Mouse (Mus musculus) layer of hippocampus, adult 8-10 months (tissue): ENCODE results near the gene Vmn1r203. TPM values are rescaled to one million over a fixed set of nuclear protein-coding genes. Genes with fewer than 3 reads are reported as not detected.
"Not testable (repeated sequence)": the region's sequence is repeated elsewhere in the genome, so short reads cannot be mapped to it uniquely, and the experiment has no call there.

Source experiments
- DNase-seq, 2 experiments: peaks; one replicate each; pipeline ENCODE4 v3.0.0; 2022; ENCODE audit warnings: low spot score in 2 of 2
- total RNA-seq, 4 experiments: library from RNA; stranded (reverse); gene quantifications; 2 replicates each; pipeline ENCODE4 v1.2.4; 2022

The Vmn1r203 gene
- not detected for total RNA-seq

DNA sequence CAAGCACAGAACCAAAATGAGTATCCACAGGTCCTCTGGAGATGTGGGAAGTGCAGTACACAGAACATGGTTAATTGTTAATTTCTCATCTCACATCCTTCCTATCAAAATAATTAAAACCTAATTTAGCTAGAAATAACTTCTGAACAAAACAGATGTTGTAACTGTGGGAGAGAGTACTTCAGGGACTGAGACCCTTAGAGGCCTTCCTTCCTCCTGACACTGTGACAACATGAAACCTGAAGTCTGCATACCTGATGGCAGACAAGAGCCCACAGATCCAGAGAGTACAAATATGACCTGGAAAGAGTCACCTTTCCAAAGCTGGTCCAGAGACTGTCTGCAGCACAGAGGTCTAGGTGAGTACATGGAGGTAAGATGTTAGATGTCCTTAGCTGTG lies at the start of gene Vmn1r203:
Vmn1r203 (plus strand) TSS at position 301 of the 400 bp plus-strand sequence.
- no peak for DNase-seq

DNA sequence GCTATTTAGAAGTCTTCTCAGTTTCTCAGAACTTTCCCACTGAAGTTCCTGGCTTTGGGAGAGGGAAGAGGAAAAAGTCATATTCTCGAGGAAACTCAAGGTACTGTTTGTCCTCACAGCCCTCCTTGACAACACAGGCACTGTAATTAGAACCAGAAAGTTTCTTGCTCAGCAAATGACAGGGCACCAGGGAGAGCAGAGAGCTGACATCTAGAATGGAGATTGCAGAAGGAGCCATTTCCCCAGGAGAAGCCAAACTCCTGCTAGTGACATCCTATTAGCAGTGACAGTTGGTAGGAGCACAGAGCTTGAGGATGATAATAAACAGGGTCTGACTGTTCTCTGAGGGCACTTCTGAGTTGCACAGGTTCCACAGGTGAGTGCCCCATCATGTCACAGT lies 46.3 kb upstream of the Vmn1r203 start, which contains the start of gene Vmn1r201:
Vmn1r201 (plus strand) TSS at position 301 of the 400 bp plus-strand sequence.
- no peak for DNase-seq

GRCm38 (mm10) chr13:22502431-22502830 lies 15.5 kb upstream of the Vmn1r203 start:
- DNase-seq: no peak

DNA sequence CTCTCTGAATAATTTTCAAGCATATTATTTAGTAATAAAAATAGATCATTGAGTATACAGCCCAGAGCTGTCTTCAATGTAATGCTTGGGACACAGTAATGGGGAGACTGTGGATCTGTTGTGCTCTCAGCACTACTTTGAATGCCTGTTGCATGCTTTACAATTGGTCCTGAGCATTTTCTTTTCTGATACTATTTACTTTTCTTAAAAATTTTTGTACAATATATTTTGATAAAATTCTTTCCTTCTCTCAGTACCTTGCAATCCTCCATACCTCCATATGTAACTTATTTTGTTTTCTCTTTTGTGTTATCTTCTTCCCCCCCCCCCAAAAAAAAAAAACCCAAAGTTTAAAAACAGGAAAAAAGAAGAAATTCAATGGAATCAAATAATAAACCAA lies 12.6 kb upstream of the Vmn1r203 start, which contains the start of gene Vmn1r202:
Vmn1r202 (minus strand) TSS at position 101 of the 400 bp plus-strand sequence.
- no peak for DNase-seq

GRCm38 (mm10) chr13:22552898-22553297 lies 35.0 kb downstream of the Vmn1r203 start, which contains the start of gene Vmn1r204:
Gene Vmn1r204, plus strand, starts transcription at chr13:22553198.
- not testable (repeated sequence) for DNase-seq

GRCm38 (mm10) chr13:22574911-22575310 lies 57.0 kb downstream of the Vmn1r203 start:
- DNase-seq: not testable (repeated sequence)

Other genes with a start within 250 kb of the Vmn1r203 start
- gene Vmn1r195, start 247.6 kb upstream of the Vmn1r203 start, total RNA-seq: not detected
- gene Vmn1r196, start 228.2 kb upstream of the Vmn1r203 start, total RNA-seq: not detected
- not detected for gene Vmn1r197, start 193.5 kb upstream of the Vmn1r203 start, total RNA-seq
- not detected for gene Vmn1r198, start 167.8 kb upstream of the Vmn1r203 start, total RNA-seq
- gene Vmn1r199, start 138.3 kb upstream of the Vmn1r203 start, total RNA-seq: not detected
- not detected for gene Vmn1r200, start 127.7 kb upstream of the Vmn1r203 start, total RNA-seq
- not detected for gene Vmn1r201, start 46.2 kb upstream of the Vmn1r203 start, total RNA-seq
- under 1 TPM in 2 of 4 experiments, not detected in 2; 0.16 to 0.28 TPM for gene Vmn1r202, start 12.7 kb upstream of the Vmn1r203 start, total RNA-seq
- not detected for gene Vmn1r204, start 35.1 kb downstream of the Vmn1r203 start, total RNA-seq
- gene Vmn1r205, start 74.9 kb downstream of the Vmn1r203 start, total RNA-seq: not detected
- not detected for gene Vmn1r206, start 106.1 kb downstream of the Vmn1r203 start, total RNA-seq
- gene Vmn1r207-ps, start 211.5 kb downstream of the Vmn1r203 start, total RNA-seq: under 1 TPM in 3 of 4 experiments, not detected in 1; 0.11 to 0.24 (median 0.21) TPM